Mouse (Mus musculus) sigmoid colon, adult 10 weeks (tissue): ENCODE results near the gene Rdh12. TPM values are rescaled to one million over a fixed set of nuclear protein-coding genes. Genes with fewer than 3 reads are reported as not detected.

Experiments
- polyA plus RNA-seq: library from polyadenylated mRNA; stranded (reverse); fragments of 350-450 nt; fragmentation: Illumina TruSeq; extraction: RNeasy Lipid Tissue Mini Kit (QIAGEN cat#74804); gene quantifications from one replicate; pipeline ENCODE4 v1.2.3, GENCODE M21; 2014; ENCODE audit warnings: low read depth, low replicate concordance

The Rdh12 gene
- 0.98 TPM for polyA plus RNA-seq

DNA sequence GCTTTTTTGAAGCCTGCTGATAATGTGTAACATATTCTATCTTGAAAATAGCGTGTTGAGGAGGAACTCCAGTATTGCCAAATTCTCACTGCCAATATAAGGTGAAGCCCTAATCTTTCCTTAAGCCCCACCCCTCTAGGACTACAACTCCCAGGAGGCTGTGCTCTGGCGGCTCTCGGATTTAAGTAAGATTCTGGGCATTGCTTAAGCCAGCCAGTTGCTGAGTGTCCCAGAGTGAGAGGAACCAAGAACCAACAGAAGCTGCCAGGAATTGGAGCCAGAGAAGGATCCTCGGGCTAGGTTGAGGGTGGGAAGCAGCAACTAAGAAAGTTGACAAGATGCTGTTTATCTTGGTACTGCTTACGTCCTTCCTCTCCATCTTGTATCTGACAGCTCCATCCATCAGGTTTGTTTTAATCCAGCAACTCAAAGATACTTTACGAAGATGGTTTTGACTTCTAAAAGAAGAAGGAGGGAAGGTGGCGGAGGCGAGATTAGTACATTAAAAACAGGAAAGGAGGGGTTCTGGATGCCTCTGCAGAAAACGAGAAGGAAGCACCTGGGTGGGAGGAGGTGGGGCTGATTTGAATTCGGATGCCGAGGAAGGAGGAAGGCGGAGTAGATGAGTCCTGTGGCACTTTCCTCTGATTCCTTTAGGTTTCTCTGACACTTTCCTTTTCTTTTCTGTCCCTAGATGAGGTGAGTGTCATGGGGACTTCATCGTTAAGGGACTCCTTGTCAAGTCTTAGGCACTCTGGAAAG, at the start of gene Rdh12:
Gene Rdh12, plus strand, starts transcription at position 212 of the 762 bp plus-strand sequence.

DNA sequence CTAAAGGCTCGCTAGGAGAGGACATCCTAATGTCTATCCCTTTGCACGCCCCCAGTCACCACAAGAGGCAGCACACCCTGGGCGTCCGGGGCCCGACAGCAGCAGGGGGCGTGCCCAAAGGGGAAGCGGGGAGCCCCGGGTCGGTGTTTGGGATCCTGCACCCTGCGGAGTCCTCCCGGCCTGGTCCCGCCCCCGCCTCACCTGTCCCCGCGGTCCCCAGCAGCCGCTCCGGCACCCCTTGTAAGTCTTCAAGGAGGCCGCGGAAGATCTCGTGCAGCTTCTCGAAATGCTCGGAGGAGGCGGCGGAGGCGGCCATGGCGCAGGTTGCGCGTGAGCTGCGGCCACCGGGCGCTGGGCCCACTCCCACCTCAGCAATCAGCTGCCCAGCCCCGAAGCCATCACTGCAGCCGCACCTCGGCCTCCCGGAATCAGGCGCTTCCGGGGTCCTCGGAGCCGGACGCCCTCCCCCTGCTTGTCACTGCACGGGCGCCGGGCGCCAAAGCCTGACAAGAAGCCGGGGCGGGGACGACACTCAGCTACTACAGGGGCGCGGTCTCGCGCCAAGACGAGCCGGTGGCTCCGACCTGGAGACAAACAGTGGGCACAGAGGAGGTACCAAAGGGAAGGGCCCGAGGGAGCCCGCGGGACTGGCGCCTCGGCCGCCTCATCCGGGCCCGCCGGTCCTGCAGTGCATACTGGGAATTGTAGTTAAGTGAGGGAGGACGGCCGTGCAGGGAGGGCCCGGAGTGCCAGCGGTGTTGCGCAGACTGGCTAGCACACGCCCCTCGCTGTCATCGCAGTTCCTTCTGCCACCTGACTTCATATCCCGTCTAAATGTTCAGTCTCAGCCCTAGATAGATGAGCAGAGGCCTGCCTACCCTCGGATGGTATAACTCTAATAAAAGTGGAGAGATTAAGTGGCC, 36.4 kb upstream of the Rdh12 start, which contains the start of gene Vti1b:
Gene Vti1b, minus strand, starts transcription at position 649 of the 923 bp plus-strand sequence.

DNA sequence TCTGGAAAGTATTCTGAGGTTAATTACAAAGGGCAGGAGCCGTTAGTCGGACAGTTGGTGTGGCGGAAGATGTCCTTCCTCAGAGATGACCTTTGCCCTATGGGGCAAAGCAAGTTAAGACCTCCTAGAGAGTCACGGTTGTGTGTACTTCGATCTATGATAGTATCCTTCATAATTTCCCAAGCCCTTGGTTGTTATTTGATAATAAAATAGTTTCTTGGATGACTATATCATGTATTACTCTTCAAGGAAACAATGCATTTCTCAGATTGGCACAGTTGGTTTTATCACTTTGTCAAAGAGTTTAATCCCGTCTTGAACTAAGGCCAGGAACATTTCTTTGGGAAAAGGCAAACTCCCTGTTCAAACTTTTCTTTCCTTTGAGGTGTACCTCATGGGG, 16.5 kb upstream of the Rdh12 start, which contains the start of gene Rdh11:
Gene Rdh11, minus strand, starts transcription at position 101 of the 400 bp plus-strand sequence.

Other genes with a start within 250 kb of the Rdh12 start
- gene Tmem229b, start 201.3 kb upstream of the Rdh12 start, polyA plus RNA-seq, result 2.8 TPM
- 85.3 TPM for gene Plekhh1, start 179.8 kb upstream of the Rdh12 start, polyA plus RNA-seq
- 35.0 TPM for gene Pigh, start 119.3 kb upstream of the Rdh12 start, polyA plus RNA-seq
- 6.5 TPM for gene Arg2, start 78.1 kb upstream of the Rdh12 start, polyA plus RNA-seq
- 119 TPM for gene Vti1b, start 36.2 kb upstream of the Rdh12 start, polyA plus RNA-seq
- 30.6 TPM for gene Rdh11, start 16.6 kb upstream of the Rdh12 start, polyA plus RNA-seq
- 9.4 TPM for gene Zfyve26, start 87.4 kb downstream of the Rdh12 start, polyA plus RNA-seq
- gene Rad51b, start 88.4 kb downstream of the Rdh12 start, polyA plus RNA-seq, result 0.91 TPM